Mouse (Mus musculus) liver, embryonic 11.5 days (tissue): ENCODE measurements around the gene Dusp1. TPM values are rescaled to one million over a fixed set of nuclear protein-coding genes. Genes with fewer than 3 reads are reported as not detected.

Source experiments
- ATAC-seq: fragments of 200-750 bp; cut with Nextera tagmentation; replicated peaks from 2 replicates; pipeline ENCODE4 v1.8.0; 2017; ENCODE audit warnings: moderate number of reproducible peaks, mild to moderate bottlenecking, moderate TSS enrichment, moderate library complexity; ENCODE audit not compliant: low FRiP score
- DNase-seq: peaks from one replicate; pipeline ENCODE4 v3.0.0-alpha.2; 2017; ENCODE audit warnings: low spot score
- H3K27ac ChIP-seq: fragments of 300-500 bp; sonication (generic); 2 replicates; pipeline ENCODE4 v1.5.1; 2014; ENCODE audit warnings: mild to moderate bottlenecking, low read depth, low read length, control low read depth
- H3K27me3 ChIP-seq: fragments of 300-500 bp; sonication (generic); replicated peaks from 2 replicates; pipeline ENCODE4 v1.6.1; 2014; ENCODE audit warnings: low read length, mixed read lengths; ENCODE audit not compliant: control insufficient read depth, insufficient read depth
- H3K36me3 ChIP-seq: fragments of 300-500 bp; sonication (generic); 2 replicates; pipeline ENCODE4 v1.6.1; 2014; ENCODE audit warnings: mild to moderate bottlenecking, low read length, moderate library complexity, mixed read lengths; ENCODE audit not compliant: control insufficient read depth, insufficient read depth
- H3K4me1 ChIP-seq: fragments of 300-500 bp; sonication (generic); replicated peaks from 2 replicates; pipeline ENCODE4 v1.6.1; 2014; ENCODE audit warnings: low read length, mixed read lengths; ENCODE audit not compliant: control insufficient read depth, insufficient read depth
- H3K4me2 ChIP-seq: fragments of 300-500 bp; sonication (generic); 2 replicates; pipeline ENCODE4 v1.6.1; 2014; ENCODE audit warnings: mild to moderate bottlenecking, control low read depth, moderate library complexity
- H3K4me3 ChIP-seq: fragments of 300-500 bp; sonication (generic); 2 replicates; pipeline ENCODE4 v1.5.1; 2014; ENCODE audit warnings: low read depth, low read length, control low read depth
- H3K9ac ChIP-seq: fragments of 300-500 bp; sonication (generic); 2 replicates; pipeline ENCODE4 v1.6.1; 2014; ENCODE audit warnings: low read depth, low read length, control low read depth
- H3K9me3 ChIP-seq: fragments of 300-500 bp; sonication (generic); 2 replicates; pipeline ENCODE4 v1.6.1; 2016; ENCODE audit warnings: low read length, inconsistent platforms, mixed read lengths; ENCODE audit not compliant: control insufficient read depth
- WGBS: fragments of 180-500 bp; shearing (Covaris S2); extraction: QIAGEN DNeasy Blood & Tissue Kit; methylation state at CpG from one replicate; pipeline ENCODE4 v1.1.7; 2014; 5-methylcytosine and 5-hydroxymethylcytosine counted together
- polyA plus RNA-seq: library from polyadenylated mRNA; unstranded; fragments of >200 nt; fragmentation: Nextera tagmentation; extraction: Ambion mirVana; gene quantifications from 2 replicates; pipeline ENCODE4 v1.2.1, GENCODE M21; 2014

Dusp1 gene
- polyA plus RNA-seq, 1 experiment from 2014 or later: 18.6 TPM

GRCm38 (mm10) chr17:26580873-26581401 lies 19.0 kb upstream of the Dusp1 start:
- H3K4me1 ChIP-seq: peaks cover 26% of the 10 kb centered on the region
- WGBS: 91% methylated on average over 3 of the region's 3 CpGs
- no peak overlapping the region for H3K27ac ChIP-seq

GRCm38 (mm10) chr17:26579396-26579795 lies 17.5 kb upstream of the Dusp1 start:
- Histone ChIP-seq H3K27me3 (no peaks in the 10 kb centered on the region), H3K9ac (no peak overlapping the region), H3K9me3 (no peaks in the 10 kb centered on the region; the same call in 1 of the 2 replicates), H3K4me1 (peaks cover 29% of the 10 kb centered on the region), H3K36me3 (peaks cover 5% of the 10 kb centered on the region; the same call in 1 of the 2 replicates), H3K27ac (no peak overlapping the region), H3K4me3 (no peak overlapping the region), H3K4me2 (no peak overlapping the region)
- DNase-seq (no peak), ATAC-seq (no peak)
- WGBS: 74% methylated on average over 6 of the region's 6 CpGs

More at GRCm38 (mm10) chr17:26580873-26581401, 19.0 kb upstream of the Dusp1 start:
- no peak overlapping the region for H3K4me2 ChIP-seq
- DNase-seq: no peak
- no peak overlapping the region for H3K9ac ChIP-seq
- H3K27me3 ChIP-seq: no peaks in the 10 kb centered on the region
- H3K9me3 ChIP-seq: no peaks in the 10 kb centered on the region; the same call in 1 of the 2 replicates
- no peak for ATAC-seq
- H3K4me3 ChIP-seq: no peak overlapping the region
- peaks cover 5% of the 10 kb centered on the region; the same call in 1 of the 2 replicates for H3K36me3 ChIP-seq

- no peak overlapping the region for H3K27ac ChIP-seq
- ATAC-seq (no peak), DNase-seq (no peak)
- no peak overlapping the region for H3K9ac ChIP-seq
- H3K36me3 ChIP-seq: peaks cover 5% of the 10 kb centered on the region; the same call in 1 of the 2 replicates
- no peak overlapping the region for H3K4me3 ChIP-seq
- no peaks in the 10 kb centered on the region for H3K27me3 ChIP-seq
- H3K9me3 ChIP-seq: no peaks in the 10 kb centered on the region; the same call in 1 of the 2 replicates
- peaks cover 23% of the 10 kb centered on the region for H3K4me1 ChIP-seq
- WGBS: 92% methylated on average over 11 of the region's 11 CpGs
- H3K4me2 ChIP-seq: no peak overlapping the region
These were observed 16.8 kb upstream of the Dusp1 start for GRCm38 (mm10) chr17:26578771-26579170.

GRCm38 (mm10) chr17:26578162-26578561 lies 16.2 kb upstream of the Dusp1 start:
- WGBS: 89% methylated on average over 7 of the region's 7 CpGs
- no peak overlapping the region for H3K4me2 ChIP-seq
- no peak for ATAC-seq
- H3K36me3 ChIP-seq: peaks cover 5% of the 10 kb centered on the region; the same call in 1 of the 2 replicates
- H3K4me3 ChIP-seq: no peak overlapping the region
- no peak overlapping the region for H3K27ac ChIP-seq
- no peaks in the 10 kb centered on the region for H3K27me3 ChIP-seq
- peaks cover 19% of the 10 kb centered on the region for H3K4me1 ChIP-seq
- H3K9me3 ChIP-seq: no peaks in the 10 kb centered on the region; the same call in 1 of the 2 replicates
- no peak for DNase-seq
- H3K9ac ChIP-seq: no peak overlapping the region

- DNase-seq (no peak), ATAC-seq (no peak)
- H3K4me2 ChIP-seq: no peak overlapping the region
- no peak overlapping the region for H3K27ac ChIP-seq
- peaks cover 5% of the 10 kb centered on the region; the same call in 1 of the 2 replicates for H3K36me3 ChIP-seq
- peaks cover 18% of the 10 kb centered on the region for H3K4me1 ChIP-seq
- H3K9me3 ChIP-seq: no peaks in the 10 kb centered on the region; the same call in 1 of the 2 replicates
- 81% methylated on average over 11 of the region's 11 CpGs for WGBS
- no peak overlapping the region for H3K9ac ChIP-seq
- H3K4me3 ChIP-seq: no peak overlapping the region
- no peaks in the 10 kb centered on the region for H3K27me3 ChIP-seq
These were observed 15.4 kb upstream of the Dusp1 start for GRCm38 (mm10) chr17:26577309-26577708.

GRCm38 (mm10) chr17:26576833-26577232 lies 14.9 kb upstream of the Dusp1 start:
- Histone ChIP-seq H3K4me1 (peaks cover 18% of the 10 kb centered on the region), H3K27ac (no peak overlapping the region), H3K36me3 (peaks cover 7% of the 10 kb centered on the region), H3K4me3 (no peak overlapping the region), H3K9ac (no peak overlapping the region), H3K4me2 (no peak overlapping the region), H3K27me3 (no peaks in the 10 kb centered on the region), H3K9me3 (no peaks in the 10 kb centered on the region; the same call in 1 of the 2 replicates)
- DNase-seq (no peak), ATAC-seq (no peak)
- 88% methylated on average over 7 of the region's 7 CpGs for WGBS

GRCm38 (mm10) chr17:26575786-26576690 lies 14.1 kb upstream of the Dusp1 start:
- Histone ChIP-seq H3K36me3 (peaks cover 2% of the 10 kb centered on the region), H3K4me2 (no peak overlapping the region; the same call in 1 of the 2 replicates), H3K4me3 (no peak overlapping the region), H3K27ac (no peak overlapping the region), H3K9me3 (no peaks in the 10 kb centered on the region), H3K9ac (no peak overlapping the region), H3K27me3 (no peaks in the 10 kb centered on the region), H3K4me1 (peaks cover 22% of the 10 kb centered on the region)
- no peak for DNase-seq
- peak; percentile 73 for ATAC-seq
- 67% methylated on average over 12 of the region's 12 CpGs for WGBS

GRCm38 (mm10) chr17:26574701-26575100 lies 12.8 kb upstream of the Dusp1 start:
- 83% methylated on average over 5 of the region's 5 CpGs for WGBS
- H3K4me3 ChIP-seq: no peak overlapping the region
- H3K36me3 ChIP-seq: peaks cover 2% of the 10 kb centered on the region; the same call in 1 of the 2 replicates
- no peak overlapping the region for H3K9ac ChIP-seq
- peaks cover 34% of the 10 kb centered on the region for H3K4me1 ChIP-seq
- no peaks in the 10 kb centered on the region for H3K27me3 ChIP-seq
- H3K9me3 ChIP-seq: no peaks in the 10 kb centered on the region
- H3K4me2 ChIP-seq: no peak overlapping the region
- no peak for DNase-seq
- no peak for ATAC-seq
- no peak overlapping the region for H3K27ac ChIP-seq
